Mouse (Mus musculus) midbrain, embryonic 12.5 days (tissue): ENCODE results near the gene Pgpep1l. TPM values are rescaled to one million over a fixed set of nuclear protein-coding genes. Genes with fewer than 3 reads are reported as not detected.
A peak's percentile ranks its signal among the peaks of the same experiment; 100 is the strongest.

Experiments
- ATAC-seq: fragments of 200-750 bp; cut with Nextera tagmentation; 2 replicates; pipeline ENCODE4 v1.8.0; 2017; ENCODE audit warnings: low read depth, moderate TSS enrichment, moderate library complexity; ENCODE audit not compliant: low FRiP score
- H3K27ac ChIP-seq: fragments of 300-500 bp; sonication (generic); replicated peaks from 2 replicates; pipeline ENCODE4 v1.5.1; 2016; ENCODE audit warnings: mild to moderate bottlenecking
- H3K27me3 ChIP-seq: fragments of 300-500 bp; sonication (generic); 2 replicates; pipeline ENCODE4 v1.6.1; 2016; ENCODE audit warnings: mild to moderate bottlenecking
- H3K36me3 ChIP-seq: fragments of 300-500 bp; sonication (generic); 2 replicates; pipeline ENCODE4 v1.6.1; 2016
- H3K4me1 ChIP-seq: fragments of 300-500 bp; sonication (generic); 2 replicates; pipeline ENCODE4 v1.6.1; 2016
- H3K4me2 ChIP-seq: fragments of 300-500 bp; sonication (generic); replicated peaks from 2 replicates; pipeline ENCODE4 v1.6.1; 2016; ENCODE audit warnings: mild to moderate bottlenecking, moderate library complexity
- H3K4me3 ChIP-seq: fragments of 300-500 bp; sonication (generic); 2 replicates; pipeline ENCODE4 v1.5.1; 2016; ENCODE audit warnings: mild to moderate bottlenecking
- H3K9ac ChIP-seq: fragments of 300-500 bp; sonication (generic); replicated peaks from 2 replicates; pipeline ENCODE4 v1.6.1; 2016; ENCODE audit warnings: mild to moderate bottlenecking, moderate library complexity
- H3K9me3 ChIP-seq: fragments of 300-500 bp; sonication (generic); 2 replicates; pipeline ENCODE4 v1.6.1; 2016; ENCODE audit warnings: mild to moderate bottlenecking
- WGBS: fragments of 180-500 bp; shearing (Covaris S2); methylation state at CpG from one replicate; pipeline ENCODE4 v1.1.7; 2016; 5-methylcytosine and 5-hydroxymethylcytosine counted together
- polyA plus RNA-seq: library from polyadenylated mRNA; unstranded; fragments of >200 nt; fragmentation: Nextera tagmentation; extraction: Ambion mirVana; gene quantifications from 2 replicates; pipeline ENCODE4 v1.2.1, GENCODE M21; 2016

Pgpep1l gene
- polyA plus RNA-seq, 1 experiment from 2014 or later, result not detected

DNA sequence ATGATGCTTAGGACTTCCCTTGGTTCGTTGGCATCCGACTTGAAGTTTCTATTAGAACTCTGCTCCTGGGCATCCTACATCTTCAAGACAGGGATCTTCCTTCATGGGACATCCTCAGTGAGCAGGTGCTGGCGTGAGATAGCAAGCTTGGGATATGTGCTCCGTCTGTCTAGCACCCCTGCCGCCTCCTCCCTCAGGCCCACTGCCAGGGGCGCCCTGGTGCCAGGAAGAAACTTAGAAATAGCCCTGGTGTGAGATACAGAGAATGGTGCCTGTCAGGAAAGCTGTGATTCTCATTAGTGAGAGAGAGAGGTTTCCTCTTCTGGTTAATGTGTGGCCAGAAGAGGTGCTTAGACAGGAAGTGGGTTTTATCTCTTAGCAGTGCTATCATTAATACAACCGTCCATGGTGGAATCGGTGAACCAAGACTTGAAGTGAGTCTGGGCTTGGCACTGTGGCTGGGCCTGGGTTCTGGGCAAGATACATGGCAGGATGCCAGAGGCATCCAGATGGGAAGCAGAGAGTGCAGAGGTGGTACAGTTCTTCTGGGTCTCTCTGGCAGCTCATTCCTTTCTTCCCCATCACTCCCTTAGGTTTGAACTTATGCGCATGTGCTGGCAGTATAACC is 38.5 kb downstream of the Pgpep1l start:
- WGBS, result 92% methylated on average over 9 of the region's 9 CpGs
- Histone ChIP-seq H3K9me3 (no peaks in the 10 kb centered on the region), H3K36me3 (peaks cover 37% of the 10 kb centered on the region), H3K4me2 (no peak overlapping the region), H3K4me3 (no peak overlapping the region), H3K4me1 (peaks cover 9% of the 10 kb centered on the region), H3K27ac (no peak overlapping the region), H3K27me3 (no peaks in the 10 kb centered on the region), H3K9ac (no peak overlapping the region)
- no peak for ATAC-seq

DNA sequence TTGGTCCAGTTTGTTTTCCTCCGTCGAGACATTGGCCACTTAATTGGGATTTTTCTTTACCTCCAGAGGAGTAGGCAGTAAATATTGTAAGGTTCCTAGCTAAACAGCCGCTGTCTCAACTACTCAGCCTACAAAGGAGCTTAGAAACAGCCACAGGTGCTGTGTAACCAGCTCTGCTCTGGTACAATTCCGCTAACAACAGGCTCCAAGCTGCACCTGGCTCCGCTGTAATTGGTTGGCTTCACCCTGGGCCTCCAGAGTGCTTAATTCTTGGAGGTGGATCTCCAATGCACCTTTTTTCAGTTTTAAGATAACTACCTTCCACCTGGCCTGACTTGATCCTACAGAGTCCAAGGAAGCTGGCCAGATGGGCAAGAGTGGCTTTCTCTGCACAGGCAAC is 40.0 kb downstream of the Pgpep1l start:
- H3K4me1 ChIP-seq, result peaks cover 9% of the 10 kb centered on the region
- H3K9ac ChIP-seq, result no peak overlapping the region
- H3K27me3 ChIP-seq, result no peaks in the 10 kb centered on the region
- ATAC-seq, result no peak
- H3K36me3 ChIP-seq, result peaks cover 40% of the 10 kb centered on the region
- H3K9me3 ChIP-seq, result no peaks in the 10 kb centered on the region
- H3K27ac ChIP-seq, result peak overlapping the region; percentile 60; the same call in 1 of the 2 replicates
- H3K4me3 ChIP-seq, result no peak overlapping the region
- WGBS, result 96% methylated on average over 5 of the region's 5 CpGs
- no peak overlapping the region for H3K4me2 ChIP-seq

DNA sequence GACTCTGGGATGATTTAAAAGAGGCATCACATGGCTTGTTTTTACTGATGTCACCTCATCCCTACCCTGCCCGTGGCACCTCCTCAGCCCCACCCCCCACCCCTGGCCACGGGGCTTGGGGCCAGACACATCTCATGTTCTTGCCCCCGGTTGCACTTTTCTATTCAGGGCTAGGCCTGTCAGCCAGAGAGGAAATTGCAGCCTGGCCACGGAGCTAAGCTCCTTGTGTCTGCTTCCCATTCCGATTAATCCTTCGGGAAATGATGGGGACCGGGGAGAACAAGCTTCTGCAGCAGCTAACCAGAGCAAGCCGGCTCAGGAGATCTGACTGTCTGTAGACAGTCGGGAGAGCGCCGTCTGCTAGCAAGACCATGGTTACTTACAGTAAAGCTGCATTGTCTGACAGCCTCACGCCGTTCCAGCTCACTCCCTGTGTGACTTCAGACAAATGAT is 40.7 kb downstream of the Pgpep1l start:
- peak overlapping the region; percentile 60 for H3K27ac ChIP-seq
- no peak overlapping the region for H3K9ac ChIP-seq
- no peaks in the 10 kb centered on the region for H3K27me3 ChIP-seq
- H3K9me3 ChIP-seq, result no peaks in the 10 kb centered on the region
- 50% methylated on average over 13 of the region's 13 CpGs for WGBS
- peaks cover 5% of the 10 kb centered on the region for H3K4me1 ChIP-seq
- no peak overlapping the region for H3K4me2 ChIP-seq
- H3K4me3 ChIP-seq, result no peak overlapping the region
- peaks cover 47% of the 10 kb centered on the region for H3K36me3 ChIP-seq
- ATAC-seq, result peak; percentile 41; the same call in 1 of the 2 replicates

DNA sequence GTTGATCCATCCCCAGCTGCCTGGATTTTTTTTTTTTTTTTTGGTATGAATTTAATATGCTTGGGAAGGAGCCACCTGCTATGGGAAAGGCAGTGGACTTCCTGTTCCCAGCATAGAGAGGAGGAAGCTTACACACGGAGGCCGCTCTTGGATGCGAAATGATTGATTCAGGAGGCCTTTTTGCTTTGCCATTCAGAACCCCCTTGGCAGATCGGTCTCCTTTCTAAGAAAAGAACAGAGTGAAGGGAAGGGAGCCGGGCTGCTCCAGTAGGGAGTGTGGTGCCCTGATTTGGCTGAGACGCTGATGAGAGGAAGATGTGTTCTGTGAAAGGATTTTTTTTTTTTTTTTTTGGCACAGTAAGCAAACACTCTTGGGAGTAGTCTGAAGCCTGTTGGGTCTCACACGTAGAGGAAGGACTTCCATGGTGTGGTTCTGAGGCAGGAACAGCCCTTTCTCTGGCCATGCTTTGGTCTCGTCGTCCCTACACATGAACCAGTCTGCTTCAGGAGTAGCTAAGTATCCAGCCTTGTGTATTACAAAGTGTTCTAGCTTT is 42.3 kb downstream of the Pgpep1l start:
- no peak for ATAC-seq
- Histone ChIP-seq H3K27ac (no peak overlapping the region), H3K36me3 (peaks cover 63% of the 10 kb centered on the region), H3K4me3 (no peak overlapping the region), H3K4me1 (no peaks in the 10 kb centered on the region), H3K27me3 (no peaks in the 10 kb centered on the region), H3K9ac (no peak overlapping the region), H3K9me3 (no peaks in the 10 kb centered on the region), H3K4me2 (no peak overlapping the region)
- WGBS, result 88% methylated on average over 9 of the region's 9 CpGs

DNA sequence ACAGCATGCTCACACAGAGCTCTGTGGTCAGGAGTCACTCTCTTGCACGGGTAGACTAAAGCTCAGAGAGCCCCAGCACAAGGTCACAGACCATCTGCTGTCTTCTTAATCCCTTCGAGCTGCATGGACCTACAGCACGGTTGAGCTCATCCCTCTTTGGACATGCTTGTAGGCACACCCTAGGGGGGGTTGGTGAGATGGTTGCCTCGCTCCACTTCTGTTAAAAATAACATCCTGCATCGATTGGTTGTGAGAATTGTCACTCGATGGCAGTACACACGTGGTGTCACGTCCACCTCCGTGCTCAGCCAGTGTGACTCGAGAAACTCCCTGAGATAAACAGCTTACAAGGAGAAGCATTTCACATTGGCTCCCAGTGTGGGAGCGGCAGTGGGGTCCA is 45.2 kb downstream of the Pgpep1l start:
- Histone ChIP-seq H3K4me1 (no peaks in the 10 kb centered on the region), H3K27ac (no peak overlapping the region), H3K27me3 (no peaks in the 10 kb centered on the region), H3K36me3 (peaks cover 63% of the 10 kb centered on the region), H3K4me3 (no peak overlapping the region), H3K9ac (no peak overlapping the region), H3K9me3 (no peaks in the 10 kb centered on the region), H3K4me2 (no peak overlapping the region)
- WGBS, result 87% methylated on average over 11 of the region's 11 CpGs
- no peak for ATAC-seq

DNA sequence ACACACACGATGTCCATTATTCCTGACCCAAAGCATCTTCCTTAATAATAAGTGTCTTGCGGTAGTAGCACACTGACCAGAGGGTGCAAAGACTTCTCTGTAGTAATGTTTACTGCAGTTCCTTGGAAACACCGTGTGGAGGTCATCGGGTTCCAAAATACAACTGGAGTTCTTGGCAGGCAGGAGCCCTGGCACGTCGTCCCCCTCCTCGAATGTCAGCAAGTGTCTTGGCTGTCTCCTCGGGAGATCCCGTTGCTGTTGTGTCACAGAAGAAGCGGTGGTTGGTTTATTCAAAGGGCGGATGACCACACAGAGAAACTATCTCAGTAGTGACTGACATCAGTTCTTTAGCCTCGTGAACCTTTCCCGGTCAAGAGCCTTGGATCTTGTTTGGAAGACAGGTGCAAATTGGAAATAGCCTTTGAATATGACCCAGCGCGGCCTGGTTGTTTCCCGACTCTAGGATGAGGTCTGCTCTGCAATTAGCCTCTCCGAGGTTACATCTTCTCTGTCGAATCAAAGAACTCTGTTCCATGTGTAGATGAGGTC is 48.4 kb downstream of the Pgpep1l start:
- no peaks in the 10 kb centered on the region for H3K27me3 ChIP-seq
- 92% methylated on average over 18 of the region's 18 CpGs for WGBS
- no peak overlapping the region for H3K27ac ChIP-seq
- no peaks in the 10 kb centered on the region for H3K9me3 ChIP-seq
- no peak for ATAC-seq
- no peak overlapping the region for H3K9ac ChIP-seq
- H3K36me3 ChIP-seq, result peaks cover 83% of the 10 kb centered on the region
- no peak overlapping the region for H3K4me2 ChIP-seq
- H3K4me1 ChIP-seq, result no peaks in the 10 kb centered on the region
- no peak overlapping the region for H3K4me3 ChIP-seq

DNA sequence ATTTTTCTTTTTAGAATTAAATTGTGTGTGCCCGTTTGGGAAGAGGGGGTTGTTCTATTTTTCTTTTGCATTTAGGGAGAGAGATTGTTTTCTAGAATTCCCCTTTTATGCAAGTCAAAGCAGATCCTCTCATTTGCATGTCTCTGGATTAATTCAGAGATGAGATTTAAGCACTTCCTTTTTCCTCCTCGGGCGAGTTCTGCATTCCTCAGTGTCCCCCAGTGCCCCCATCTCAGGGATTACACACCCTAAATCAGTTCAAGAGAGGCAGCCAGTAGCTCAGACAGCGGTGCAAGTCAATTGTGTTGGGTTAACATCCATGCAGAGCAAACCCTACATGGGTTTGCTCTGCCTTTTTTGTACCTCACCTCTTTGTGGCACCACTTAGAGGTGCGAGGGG is 50.2 kb downstream of the Pgpep1l start:
- Histone ChIP-seq H3K9ac (no peak overlapping the region), H3K4me2 (no peak overlapping the region), H3K4me3 (no peak overlapping the region), H3K27me3 (no peaks in the 10 kb centered on the region), H3K9me3 (no peaks in the 10 kb centered on the region), H3K4me1 (no peaks in the 10 kb centered on the region), H3K27ac (no peak overlapping the region), H3K36me3 (peaks cover 85% of the 10 kb centered on the region)
- 62% methylated on average over 5 of the region's 5 CpGs for WGBS
- ATAC-seq, result no peak

DNA sequence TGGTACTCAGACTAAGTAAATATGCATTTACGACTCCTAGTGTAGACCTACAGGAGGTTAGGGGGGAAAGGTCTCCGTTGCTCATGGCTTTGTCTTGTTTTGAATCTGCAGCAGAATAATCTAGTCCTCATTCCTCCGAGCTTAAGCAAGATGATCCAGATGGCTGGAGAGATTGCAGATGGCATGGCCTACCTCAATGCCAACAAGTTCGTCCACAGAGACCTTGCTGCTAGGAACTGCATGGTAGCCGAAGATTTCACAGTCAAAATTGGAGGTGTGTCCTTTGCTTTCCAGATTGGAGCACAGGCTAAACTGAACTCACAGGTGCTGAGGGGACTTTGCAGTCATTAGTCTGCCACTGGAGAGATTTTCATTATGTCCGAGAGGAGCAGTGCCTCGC is 52.1 kb downstream of the Pgpep1l start:
- H3K27ac ChIP-seq, result no peak overlapping the region
- H3K36me3 ChIP-seq, result peaks cover 84% of the 10 kb centered on the region
- no peak overlapping the region for H3K4me2 ChIP-seq

DNA sequence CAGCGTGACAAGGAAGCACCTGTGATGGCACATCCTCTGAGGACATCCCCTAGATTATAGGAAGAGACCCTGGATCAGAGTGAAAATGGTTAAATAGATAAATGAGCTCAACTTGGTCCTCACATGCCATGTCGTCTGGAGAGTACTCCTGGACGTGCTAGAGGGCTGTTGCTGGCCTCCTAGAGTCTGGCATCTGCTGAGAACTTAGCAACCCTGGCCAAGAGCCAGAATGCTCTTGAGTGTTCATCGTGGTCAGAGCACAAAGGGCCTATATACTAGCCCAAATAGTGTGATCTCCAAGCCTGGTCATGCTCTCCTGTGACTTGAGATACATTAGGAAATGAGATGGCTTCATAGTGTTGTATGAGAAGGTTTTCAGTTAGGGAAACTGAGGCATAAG is 53.6 kb downstream of the Pgpep1l start:
- Histone ChIP-seq H3K9me3 (no peaks in the 10 kb centered on the region), H3K4me2 (no peak overlapping the region), H3K27ac (no peak overlapping the region), H3K27me3 (no peaks in the 10 kb centered on the region), H3K4me3 (no peak overlapping the region), H3K9ac (no peak overlapping the region), H3K4me1 (no peaks in the 10 kb centered on the region), H3K36me3 (peaks cover 83% of the 10 kb centered on the region)
- no peak for ATAC-seq
- WGBS, result 81% methylated on average over 4 of the region's 4 CpGs

More for the DNA sequence above, 52.1 kb downstream of the Pgpep1l start:
- Histone ChIP-seq H3K9me3 (no peaks in the 10 kb centered on the region), H3K27me3 (no peaks in the 10 kb centered on the region), H3K4me1 (no peaks in the 10 kb centered on the region), H3K4me3 (no peak overlapping the region), H3K9ac (no peak overlapping the region)
- no peak for ATAC-seq
- 91% methylated on average over 7 of the region's 7 CpGs for WGBS

DNA sequence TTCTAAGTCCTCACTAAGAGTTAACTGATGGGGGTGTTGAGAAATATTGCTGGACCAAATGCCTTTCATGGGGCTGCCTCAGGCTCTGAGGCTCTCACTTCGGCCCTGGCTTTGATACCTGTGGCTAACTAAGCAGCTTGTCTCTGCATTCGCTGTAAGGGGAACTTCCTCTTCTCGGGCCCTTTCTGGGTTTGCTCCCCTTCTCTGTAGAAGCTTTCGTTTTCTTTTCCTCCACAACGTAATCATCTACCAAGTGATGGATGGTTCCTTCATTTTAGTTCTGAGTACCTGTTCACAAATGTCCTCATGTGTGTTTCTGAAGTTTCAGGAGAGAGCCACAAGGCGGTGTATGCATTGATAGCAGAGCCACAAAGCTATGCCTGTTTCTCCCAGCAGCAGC is 55.0 kb downstream of the Pgpep1l start:
- WGBS, result 90% methylated on average over 6 of the region's 6 CpGs
- Histone ChIP-seq H3K36me3 (peaks cover 87% of the 10 kb centered on the region), H3K27me3 (no peaks in the 10 kb centered on the region), H3K9me3 (no peaks in the 10 kb centered on the region), H3K4me1 (no peaks in the 10 kb centered on the region), H3K9ac (no peak overlapping the region), H3K4me3 (no peak overlapping the region), H3K4me2 (no peak overlapping the region), H3K27ac (no peak overlapping the region)
- ATAC-seq, result no peak

DNA sequence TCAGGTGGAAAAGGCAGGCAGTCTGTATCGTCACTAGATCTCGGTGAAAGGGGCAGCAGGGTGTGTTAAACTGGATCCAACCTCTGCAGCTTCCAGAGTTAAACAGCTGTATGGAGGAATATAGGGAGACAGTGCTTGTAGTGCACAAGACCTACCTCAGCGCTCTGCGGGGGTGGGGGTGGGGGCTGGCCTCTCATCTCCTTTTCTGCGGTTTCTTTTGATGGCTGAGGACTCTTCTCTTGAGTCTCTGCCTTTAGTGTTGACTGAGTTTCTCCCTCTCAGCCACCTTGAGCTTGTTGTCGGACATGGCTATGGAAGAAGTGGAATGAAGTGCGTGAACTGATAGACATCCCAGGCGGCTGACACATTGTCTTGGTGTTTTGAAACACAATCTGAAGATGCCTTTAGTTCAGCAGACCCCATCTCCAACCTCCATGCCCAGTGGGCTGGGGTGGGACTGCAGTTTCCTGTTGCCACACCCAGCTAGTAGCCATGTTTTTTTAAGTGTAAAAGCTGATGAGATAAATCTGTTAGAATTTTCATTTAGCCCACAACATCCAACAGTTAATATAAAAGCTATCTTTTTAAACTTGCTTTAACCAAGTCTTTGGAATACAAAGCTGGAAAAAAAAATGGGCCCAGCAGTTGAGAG is 58.1 kb downstream of the Pgpep1l start:
- ATAC-seq, result no peak
- H3K4me2 ChIP-seq, result no peak overlapping the region
- no peaks in the 10 kb centered on the region for H3K27me3 ChIP-seq
- 92% methylated on average over 8 of the region's 8 CpGs for WGBS
- peaks cover 89% of the 10 kb centered on the region for H3K36me3 ChIP-seq
- H3K27ac ChIP-seq, result no peak overlapping the region
- H3K4me3 ChIP-seq, result no peak overlapping the region
- no peak overlapping the region for H3K9ac ChIP-seq
- H3K4me1 ChIP-seq, result no peaks in the 10 kb centered on the region
- H3K9me3 ChIP-seq, result no peaks in the 10 kb centered on the region

DNA sequence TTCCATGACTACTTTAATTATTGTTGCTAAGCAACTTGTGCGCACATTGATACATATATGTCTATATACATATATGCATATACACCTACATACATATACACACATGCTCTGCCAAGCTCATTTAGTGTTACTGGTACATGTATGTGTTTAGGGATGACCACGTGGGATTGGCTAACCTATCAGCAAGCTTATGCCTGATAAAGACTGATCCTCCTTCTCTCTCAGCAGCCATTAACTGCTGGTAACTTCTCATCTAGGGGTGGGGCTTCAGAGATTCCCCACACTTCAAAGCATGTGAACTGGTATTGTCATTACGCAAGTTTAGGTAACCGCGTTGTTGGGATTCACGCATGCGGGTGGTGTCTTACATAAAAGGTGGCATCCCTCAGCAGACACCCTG is 64.4 kb downstream of the Pgpep1l start:
- Histone ChIP-seq H3K27ac (no peak overlapping the region), H3K4me2 (no peak overlapping the region), H3K4me3 (no peak overlapping the region), H3K4me1 (no peaks in the 10 kb centered on the region), H3K9ac (no peak overlapping the region), H3K9me3 (no peaks in the 10 kb centered on the region), H3K36me3 (peaks cover 79% of the 10 kb centered on the region), H3K27me3 (no peaks in the 10 kb centered on the region)
- no peak for ATAC-seq
- WGBS, result 98% methylated on average over 7 of the region's 7 CpGs
